Mouse (Mus musculus) ES-E14 (cell line): ENCODE results near the gene Usp32. TPM values are rescaled to one million over a fixed set of nuclear protein-coding genes. Genes with fewer than 3 reads are reported as not detected.

Source experiments
- DNase-seq: peaks from one replicate; pipeline ENCODE4 v3.0.0-alpha.2; 2013; ENCODE audit warnings: low read depth, low spot score
- H3K27ac ChIP-seq: 2 replicates; pipeline ENCODE4 v1.5.1; 2012; ENCODE audit warnings: low read depth, mild to moderate bottlenecking, low read length, moderate library complexity, mixed read lengths; ENCODE audit not compliant: poor library complexity, insufficient read depth, severe bottlenecking
- H3K36me3 ChIP-seq: 2 replicates; pipeline ENCODE4 v1.6.1; 2012; ENCODE audit warnings: mild to moderate bottlenecking, low read length, moderate library complexity, mixed read lengths; ENCODE audit not compliant: control insufficient read depth, poor library complexity, insufficient read depth, severe bottlenecking
- H3K4me1 ChIP-seq, 2 experiments: fragments of 150-350 bp in 1 of 2; sonication (generic) in 1 of 2; 2 replicates each; pipeline ENCODE4 v1.6.1; 2012; ENCODE audit warnings: low read length in 2 of 2, mild to moderate bottlenecking in 1 of 2, mixed read lengths in 1 of 2; ENCODE audit not compliant: control insufficient read depth in 2 of 2, insufficient read depth in 2 of 2, poor library complexity in 1 of 2
- H3K4me3 ChIP-seq, 2 experiments: fragments of 150-350 bp in 1 of 2; sonication (generic) in 1 of 2; 2 replicates each; pipeline ENCODE4 v1.5.1; 2012; ENCODE audit warnings: low read length in 2 of 2, low read depth in 1 of 2, mild to moderate bottlenecking in 1 of 2, mixed read lengths in 1 of 2; ENCODE audit not compliant: insufficient read depth in 1 of 2, poor library complexity in 1 of 2, severe bottlenecking in 1 of 2
- H3K9ac ChIP-seq: 2 replicates; pipeline ENCODE4 v1.6.1; 2012; ENCODE audit warnings: low read depth, mild to moderate bottlenecking, low read length, mixed read lengths; ENCODE audit not compliant: poor library complexity, insufficient read depth, severe bottlenecking
- H3K9me3 ChIP-seq: fragments of 150-350 bp; sonication (generic); 2 replicates; pipeline ENCODE4 v1.6.1; 2012; ENCODE audit warnings: low read depth, mild to moderate bottlenecking, low read length; ENCODE audit not compliant: control insufficient read depth, insufficient read depth
- CHD2 ChIP-seq: IDR thresholded peaks from 2 replicates; pipeline ENCODE4 v1.6.1; 2014; ENCODE audit warnings: mild to moderate bottlenecking, low read depth, low read length, inconsistent platforms
- HCFC1 ChIP-seq: IDR thresholded peaks from 2 replicates; pipeline ENCODE4 v1.6.1; 2012; ENCODE audit warnings: low read length, inconsistent platforms, borderline replicate concordance; ENCODE audit not compliant: insufficient read depth
- MAFK ChIP-seq: IDR thresholded peaks from 2 replicates; pipeline ENCODE4 v1.6.1; 2014; ENCODE audit warnings: mild to moderate bottlenecking, low read depth, low read length, inconsistent platforms; ENCODE audit not compliant: insufficient read depth
- ZC3H11A ChIP-seq: IDR thresholded peaks from 2 replicates; pipeline ENCODE4 v1.6.1; 2012; ENCODE audit warnings: low read depth, mild to moderate bottlenecking, inconsistent platforms, low read length, borderline replicate concordance
- ZNF384 ChIP-seq: IDR thresholded peaks from 2 replicates; pipeline ENCODE4 v1.6.1; 2012; ENCODE audit warnings: low read depth, low read length, inconsistent platforms
- in situ Hi-C, 2 experiments: fragments of 600-800 bp; cut with MboI; formaldehyde crosslinking; loops; one replicate each; pipeline ENCODE4 v1.15.1; 2025; ENCODE audit warnings: low sequenced_read_pairs in 2 of 2, inconsistent platforms in 1 of 2; ENCODE audit not compliant: unreplicated experiment in 2 of 2
- total RNA-seq: library from RNA; depleted of rRNA; stranded (reverse); fragments of 300-350 nt; gene quantifications from 2 replicates; pipeline ENCODE4 v1.2.3, GENCODE M21; 2012

Gene Usp32
- total RNA-seq, 1 experiment = 20.1 TPM

GRCm38 (mm10) chr11:84976706-84977105 is 163.3 kb downstream of the Usp32 start:
- H3K9ac ChIP-seq = no peak overlapping the region
- no peak for TF ChIP-seq ZC3H11A
- TF ChIP-seq MAFK = no peak
- no peak for TF ChIP-seq ZNF384
- TF ChIP-seq CHD2 = no peak
- TF ChIP-seq HCFC1 = no peak
- no peak for DNase-seq
- no peak overlapping the region for H3K27ac ChIP-seq
- peaks cover 0 to 7% of the 10 kb centered on the region in 2 experiments; a peak in 1 of 4 replicates for H3K4me1 ChIP-seq
- H3K4me3 ChIP-seq = no peak overlapping the region
- H3K9me3 ChIP-seq = no peaks in the 10 kb centered on the region
- in situ Hi-C loops = no loop called here
- H3K36me3 ChIP-seq = no peaks in the 10 kb centered on the region

- in situ Hi-C loops = no loop called here
- TF ChIP-seq MAFK (no peak), ZC3H11A (no peak)
- Histone ChIP-seq H3K9ac (no peak overlapping the region), H3K4me3 (no peak overlapping the region), H3K27ac (no peak overlapping the region), H3K36me3 (no peaks in the 10 kb centered on the region), H3K4me1 (peaks cover 0 to 7% of the 10 kb centered on the region in 2 experiments; a peak in 1 of 4 replicates), H3K9me3 (no peaks in the 10 kb centered on the region)
- DNase-seq = no peak
Measured at GRCm38 (mm10) chr11:84974582-84974981, 165.4 kb downstream of the Usp32 start.

DNA sequence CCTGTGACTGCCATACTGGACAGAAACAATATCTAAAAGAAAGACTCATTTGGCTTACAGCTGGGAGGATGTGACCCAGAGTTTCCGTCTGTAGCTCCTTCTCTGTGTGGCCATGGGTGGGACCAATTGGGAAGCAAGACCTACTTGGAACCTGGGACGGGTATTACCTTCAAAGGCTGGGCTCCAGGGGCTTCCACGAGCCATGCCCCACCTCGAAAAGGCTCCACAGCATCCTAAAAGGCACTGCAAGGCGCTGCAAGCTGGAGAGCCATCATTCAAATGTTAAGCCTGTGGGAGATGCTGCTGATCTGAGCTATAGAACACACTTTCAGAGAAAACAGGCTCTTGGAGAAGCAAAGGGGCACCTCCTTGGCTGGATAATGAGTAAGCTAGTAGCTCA is 166.3 kb downstream of the Usp32 start:
- in situ Hi-C loops = no loop called here
- H3K27ac ChIP-seq = no peak overlapping the region
- TF ChIP-seq CHD2 (no peak), ZC3H11A (no peak), MAFK (no peak), HCFC1 (no peak), ZNF384 (no peak)

GRCm38 (mm10) chr11:84972067-84972466 is 167.9 kb downstream of the Usp32 start:
- H3K27ac ChIP-seq = no peak overlapping the region

More for the DNA sequence above, 166.3 kb downstream of the Usp32 start:
- H3K36me3 ChIP-seq = no peaks in the 10 kb centered on the region
- no peak overlapping the region for H3K4me3 ChIP-seq
- H3K9ac ChIP-seq = no peak overlapping the region
- peaks cover 0 to 11% of the 10 kb centered on the region in 2 experiments; a peak in 1 of 4 replicates for H3K4me1 ChIP-seq
- DNase-seq = no peak
- no peaks in the 10 kb centered on the region for H3K9me3 ChIP-seq

GRCm38 (mm10) chr11:84968775-84969174 is 171.2 kb downstream of the Usp32 start:
- Histone ChIP-seq H3K9ac (no peak overlapping the region), H3K4me3 (no peak overlapping the region), H3K4me1 (peaks cover 0 to 19% of the 10 kb centered on the region in 2 experiments; a peak in 1 of 4 replicates), H3K36me3 (peaks cover 6% of the 10 kb centered on the region; the same call in 1 of the 2 replicates), H3K9me3 (no peaks in the 10 kb centered on the region), H3K27ac (no peak overlapping the region)
- in situ Hi-C loops = no loop called here
- no peak for TF ChIP-seq ZNF384
- no peak for TF ChIP-seq HCFC1
- TF ChIP-seq ZC3H11A = no peak
- TF ChIP-seq MAFK = no peak
- no peak for TF ChIP-seq CHD2
- no peak for DNase-seq

More at GRCm38 (mm10) chr11:84972067-84972466, 167.9 kb downstream of the Usp32 start:
- H3K36me3 ChIP-seq = no peaks in the 10 kb centered on the region
- no peak overlapping the region for H3K9ac ChIP-seq
- TF ChIP-seq HCFC1 (no peak), ZNF384 (no peak), MAFK (no peak), ZC3H11A (no peak), CHD2 (no peak)
- in situ Hi-C loops = no loop called here
- H3K9me3 ChIP-seq = no peaks in the 10 kb centered on the region
- peaks cover 0 to 19% of the 10 kb centered on the region in 2 experiments; a peak in 1 of 4 replicates for H3K4me1 ChIP-seq
- no peak for DNase-seq
- H3K4me3 ChIP-seq = no peak overlapping the region
